Mouse (Mus musculus): ENCODE data around the gene Nuak1. TPM values are rescaled to one million over a fixed set of nuclear protein-coding genes. Genes with fewer than 3 reads are reported as not detected.

Nuak1 gene
- total and polyA plus RNA-seq, 3 experiments = 1.1 to 2.2 TPM; not detected in 1

GRCm38 (mm10) chr10:84395259-84395658 lies 45.1 kb downstream of the Nuak1 start:
- TF ChIP-seq NELFE (IDR thresholded peaks at IDR 0.05; ENCODE audit: low read depth, low read length) = no peak

GRCm38 (mm10) chr10:84393881-84394280 lies 46.5 kb downstream of the Nuak1 start:
- TF ChIP-seq USF2 (IDR thresholded peaks at IDR 0.05; ENCODE audit: borderline replicate concordance in 1 of 2, insufficient read depth in 1 of 2, low read depth in 1 of 2, low read length in 2 of 2) (no peak), NELFE (IDR thresholded peaks at IDR 0.05; ENCODE audit: low read depth, low read length) (no peak), ZKSCAN1 (IDR thresholded peaks at IDR 0.05; ENCODE audit: low read depth, low read length) (no peak)
- no peak for DNase-seq (ENCODE audit: low read depth, low spot score)

More at GRCm38 (mm10) chr10:84395259-84395658, 45.1 kb downstream of the Nuak1 start:
- no peaks in the 10 kb centered on the region for H3K4me1 ChIP-seq (ENCODE audit: control insufficient read depth in 1 of 2, insufficient read depth in 2 of 2, low read length in 2 of 2)
- H3K9me3 ChIP-seq (replicated peaks; ENCODE audit: insufficient read depth, low read length) = no peaks in the 10 kb centered on the region
- H3K27ac ChIP-seq (ENCODE audit: control insufficient read depth, low read depth, low read length) = no peak overlapping the region
- no peak for DNase-seq (ENCODE audit: low read depth, low spot score)
- no peaks in the 10 kb centered on the region for H3K36me3 ChIP-seq (ENCODE audit: control insufficient read depth in 1 of 2, insufficient read depth in 2 of 2, low read length in 2 of 2)
- no peak overlapping the region for H3K9ac ChIP-seq (ENCODE audit: control insufficient read depth, low read depth, low read length, poor library complexity, severe bottlenecking)
- H3K27me3 ChIP-seq (ENCODE audit: control insufficient read depth in 1 of 2, insufficient read depth in 2 of 2, low read length in 2 of 2) = no peaks in the 10 kb centered on the region
- no peaks in the 10 kb centered on the region for H3K79me2 ChIP-seq (ENCODE audit: control insufficient read depth, insufficient read depth, low read length, poor library complexity)
- H3K4me3 ChIP-seq (ENCODE audit: control insufficient read depth in 1 of 2, insufficient read depth in 1 of 2, low read depth in 2 of 2, low read length in 2 of 2) = no peak overlapping the region

GRCm38 (mm10) chr10:84393405-84393804 lies 47.0 kb downstream of the Nuak1 start:
- TF ChIP-seq ZMIZ1 (IDR thresholded peaks at IDR 0.05; ENCODE audit: low read depth, low read length) (no peak), CTCF (IDR thresholded peaks at IDR 0.05 in 2 of 3, conservative IDR thresholded peaks at IDR 0.05 in 1 of 3; ENCODE audit: control insufficient read depth in 1 of 3, insufficient read depth in 1 of 3, low read depth in 2 of 3, low read length in 3 of 3, poor library complexity in 1 of 3, severe bottlenecking in 1 of 3) (no peak), POLR2AphosphoS5 (IDR thresholded peaks at IDR 0.05; ENCODE audit: borderline replicate concordance, low read depth, low read length) (no peak), GATA1 (IDR thresholded peaks at IDR 0.05; ENCODE audit: low read depth, low read length) (no peak), MXI1 (IDR thresholded peaks at IDR 0.05; ENCODE audit: low read depth, low read length) (no peak), ZKSCAN1 (IDR thresholded peaks at IDR 0.05; ENCODE audit: low read depth, low read length) (no peak), ZNF384 (IDR thresholded peaks at IDR 0.05; ENCODE audit: low read depth, low read length) (no peak), TCF12 (IDR thresholded peaks at IDR 0.05; ENCODE audit: low read depth, low read length) (no peak), MYB (IDR thresholded peaks at IDR 0.05; ENCODE audit: low read depth, low read length) (no peak), MAFK (IDR thresholded peaks at IDR 0.05; ENCODE audit: borderline replicate concordance, low read depth, low read length) (no peak), MYC (IDR thresholded peaks at IDR 0.05; ENCODE audit: low read depth, low read length) (no peak), POLR2A (IDR thresholded peaks at IDR 0.05; ENCODE audit: control insufficient read depth in 1 of 2, insufficient read depth in 1 of 2, low read depth in 1 of 2, low read length in 2 of 2, poor library complexity in 1 of 2) (no peak), RCOR1 (IDR thresholded peaks at IDR 0.05; ENCODE audit: low read depth, low read length) (no peak)
- H3K27ac ChIP-seq (ENCODE audit: control insufficient read depth, low read depth, low read length) = no peak overlapping the region
- no peak overlapping the region for H3K9ac ChIP-seq (ENCODE audit: control insufficient read depth, low read depth, low read length, poor library complexity, severe bottlenecking)
- no peaks in the 10 kb centered on the region for H3K9me3 ChIP-seq (replicated peaks; ENCODE audit: insufficient read depth, low read length)
- H3K27me3 ChIP-seq (ENCODE audit: control insufficient read depth in 1 of 2, insufficient read depth in 2 of 2, low read length in 2 of 2) = no peaks in the 10 kb centered on the region
- DNase-seq (ENCODE audit: low read depth, low spot score) = no peak
- no peaks in the 10 kb centered on the region for H3K4me1 ChIP-seq (ENCODE audit: control insufficient read depth in 1 of 2, insufficient read depth in 2 of 2, low read length in 2 of 2)
- no peaks in the 10 kb centered on the region for H3K79me2 ChIP-seq (ENCODE audit: control insufficient read depth, insufficient read depth, low read length, poor library complexity)
- no peak overlapping the region for H3K4me3 ChIP-seq (ENCODE audit: control insufficient read depth in 1 of 2, insufficient read depth in 1 of 2, low read depth in 2 of 2, low read length in 2 of 2)
- H3K36me3 ChIP-seq (ENCODE audit: control insufficient read depth in 1 of 2, insufficient read depth in 2 of 2, low read length in 2 of 2) = no peaks in the 10 kb centered on the region

More at GRCm38 (mm10) chr10:84393881-84394280, 46.5 kb downstream of the Nuak1 start:
- Histone ChIP-seq H3K4me1 (ENCODE audit: control insufficient read depth in 1 of 2, insufficient read depth in 2 of 2, low read length in 2 of 2) (no peaks in the 10 kb centered on the region), H3K27ac (ENCODE audit: control insufficient read depth, low read depth, low read length) (no peak overlapping the region), H3K4me3 (ENCODE audit: control insufficient read depth in 1 of 2, insufficient read depth in 1 of 2, low read depth in 2 of 2, low read length in 2 of 2) (no peak overlapping the region), H3K9ac (ENCODE audit: control insufficient read depth, low read depth, low read length, poor library complexity, severe bottlenecking) (no peak overlapping the region), H3K36me3 (ENCODE audit: control insufficient read depth in 1 of 2, insufficient read depth in 2 of 2, low read length in 2 of 2) (no peaks in the 10 kb centered on the region), H3K79me2 (ENCODE audit: control insufficient read depth, insufficient read depth, low read length, poor library complexity) (no peaks in the 10 kb centered on the region), H3K27me3 (ENCODE audit: control insufficient read depth in 1 of 2, insufficient read depth in 2 of 2, low read length in 2 of 2) (no peaks in the 10 kb centered on the region), H3K9me3 (replicated peaks; ENCODE audit: insufficient read depth, low read length) (no peaks in the 10 kb centered on the region)
